Mouse (Mus musculus) heart, adult 18-20 months (tissue): ENCODE data around the gene Tagap1. TPM values are rescaled to one million over a fixed set of nuclear protein-coding genes. Genes with fewer than 3 reads are reported as not detected.
"Not testable (repeated sequence)": the region's sequence is repeated elsewhere in the genome, so short reads cannot be mapped to it uniquely, and the experiment has no call there.

Experiments
- DNase-seq, 2 experiments: peaks; one replicate each; pipeline ENCODE4 v3.0.0; 2021 to 2022; ENCODE audit warnings: mixed read lengths in 1 of 2
- long read RNA-seq, 2 experiments: library from polyadenylated mRNA; stranded (forward); transcript quantifications; one replicate each; pipeline ENCODE4 v2.0.0; 2021
- total RNA-seq, 2 experiments: library from RNA; stranded (reverse); gene quantifications; 2 replicates each; pipeline ENCODE4 v1.2.3; 2021

Gene Tagap1
- 1 to 10 TPM; 9.3 to 9.7 TPM for total RNA-seq
- long read RNA-seq, experiment 1, partial matches to known transcripts, result 14 of 52 reads
- long read RNA-seq, experiment 1, other reads (novel, unspliced or antisense), result 38 of 52 reads
- long read RNA-seq, experiment 2, partial matches to known transcripts, result 6 of 30 reads
- long read RNA-seq, experiment 2, other reads (novel, unspliced or antisense), result 24 of 30 reads

- DNase-seq, result peak; percentile 49 to 60
Observed at GRCm38 (mm10) chr17:6960776-6961175, at the start of gene Tagap1. Gene Tagap1 (minus strand): TSS chr17:6961156.

GRCm38 (mm10) chr17:7009901-7010300 is 48.9 kb upstream of the Tagap1 start:
- DNase-seq, result not testable (repeated sequence)

- DNase-seq, result not testable (repeated sequence)
Observed at GRCm38 (mm10) chr17:7009440-7009839, 48.5 kb upstream of the Tagap1 start.

- not testable (repeated sequence) for DNase-seq
Observed at GRCm38 (mm10) chr17:7008885-7009284, 47.9 kb upstream of the Tagap1 start.

GRCm38 (mm10) chr17:7005646-7006045 is 44.7 kb upstream of the Tagap1 start:
- DNase-seq, result not testable (repeated sequence)

GRCm38 (mm10) chr17:7003392-7003791 is 42.4 kb upstream of the Tagap1 start:
- not testable (repeated sequence) for DNase-seq

- DNase-seq, result not testable (repeated sequence)
Observed at GRCm38 (mm10) chr17:7001790-7002585, 41.0 kb upstream of the Tagap1 start.

GRCm38 (mm10) chr17:6997778-6998490 is 37.0 kb upstream of the Tagap1 start:
- not testable (repeated sequence) for DNase-seq

GRCm38 (mm10) chr17:6996826-6997225 is 35.9 kb upstream of the Tagap1 start:
- DNase-seq, result not testable (repeated sequence)

GRCm38 (mm10) chr17:6995504-6995903 is 34.5 kb upstream of the Tagap1 start:
- DNase-seq, result not testable (repeated sequence)

GRCm38 (mm10) chr17:6986118-6986517 is 25.2 kb upstream of the Tagap1 start:
- peak in 1 of 2 experiments; percentile 30 for DNase-seq

GRCm38 (mm10) chr17:6980144-6980543 is 19.2 kb upstream of the Tagap1 start:
- DNase-seq, result not testable (repeated sequence)

GRCm38 (mm10) chr17:6979380-6979779 is 18.4 kb upstream of the Tagap1 start:
- DNase-seq, result not testable (repeated sequence)

- DNase-seq, result peak; percentile 79 to 83
Observed at GRCm38 (mm10) chr17:6978287-6979248, 17.6 kb upstream of the Tagap1 start, which contains the start of gene Gm49721. Gene Gm49721 (plus strand): TSS chr17:6978904.

- not testable (repeated sequence) for DNase-seq
Observed at GRCm38 (mm10) chr17:6974985-6975384, 14.0 kb upstream of the Tagap1 start.

GRCm38 (mm10) chr17:6972836-6973396 is 12.0 kb upstream of the Tagap1 start:
- not testable (repeated sequence) for DNase-seq

- DNase-seq, result not testable (repeated sequence)
Observed at GRCm38 (mm10) chr17:6971238-6971637, 10.3 kb upstream of the Tagap1 start.

- DNase-seq, result not testable (repeated sequence)
Observed at GRCm38 (mm10) chr17:6970334-6970733, 9.4 kb upstream of the Tagap1 start, which contains the start of gene Rnaset2b. Gene Rnaset2b (plus strand): TSS chr17:6970634.

GRCm38 (mm10) chr17:6967673-6968072 is 6.7 kb upstream of the Tagap1 start:
- DNase-seq, result not testable (repeated sequence)

GRCm38 (mm10) chr17:6965364-6965763 is 4.4 kb upstream of the Tagap1 start:
- DNase-seq, result peak in 1 of 2 experiments; percentile 49

- DNase-seq, result not testable (repeated sequence)
Observed at GRCm38 (mm10) chr17:6962936-6963335, 2.0 kb upstream of the Tagap1 start.
